Mouse (Mus musculus): ENCODE data around the gene Slc47a2.

Gene Slc47a2

GRCm38 (mm10) chr11:61307795-61308194 is 34.9 kb downstream of the Slc47a2 start:
- CTCF ChIA-PET, result interaction anchor here in 3 of 4 experiments (0.6 to 1.0 kb wide), 6 partner anchors 28 to 367 kb away, joined by 3 to 6 read pairs (median 3); partner anchors contain the start of gene Slc47a2 (in 2 of the 3)
- POLR2A ChIA-PET, result interaction anchor here in 2 of 4 experiments (0.6 to 2.0 kb wide), 18 partner anchors 10 to 186 kb away, joined by 3 to 20 read pairs (median 3); partner anchors contain the start of genes Slc47a2 (in 2 of the 2), Aldh3a2 (in 1 of the 2), Mapk7 (in 1 of the 2) and Usp22 (in 1 of the 2)

- ChIA-PET POLR2A (interaction anchor here in 2 of 4 experiments (0.8 to 1.7 kb wide), 4 partner anchors 9 to 24 kb away, joined by 3 to 9 read pairs (median 4); no protein-coding TSS in a partner anchor), CTCF (interaction anchor here in 3 of 4 experiments (0.5 to 1.2 kb wide), 13 partner anchors 14 to 1287 kb away, joined by 3 to 6 read pairs (median 3); partner anchors contain the start of genes Aldh3a2 (in 1 of the 3) and Slc47a2 (in 1 of the 3))
Measured at GRCm38 (mm10) chr11:61305377-61305776, 37.3 kb downstream of the Slc47a2 start.

GRCm38 (mm10) chr11:61304535-61304934 is 38.1 kb downstream of the Slc47a2 start:
- ChIA-PET POLR2A (interaction anchor here in 1 of 4 experiments (1.3 to 1.7 kb wide), 2 partner anchors 15 to 34 kb away, joined by 3 to 9 read pairs; no protein-coding TSS in a partner anchor), CTCF (interaction anchor here in 1 of 4 experiments (0.6 kb wide), 1 partner anchor 83 kb away, joined by 3 read pairs; no protein-coding TSS in a partner anchor)

- ChIA-PET CTCF (interaction anchor here in 3 of 4 experiments (0.5 to 0.8 kb wide), 6 partner anchors 13 to 484 kb away, joined by 3 to 9 read pairs (median 3); partner anchors contain the start of gene Slc47a2 (in 1 of the 3)), POLR2A (interaction anchor here (0.5 to 3.2 kb wide), 30 partner anchors 10 to 490 kb away, joined by 3 to 12 read pairs (median 3); partner anchors contain the start of genes Aldh3a2 (in 3 of the 4), Usp22 (in 3 of the 4), Mapk7 (in 1 of the 4) and Shmt1 (in 1 of the 4))
Measured at GRCm38 (mm10) chr11:61300716-61301392, 41.8 kb downstream of the Slc47a2 start.

GRCm38 (mm10) chr11:61300205-61300604 is 42.5 kb downstream of the Slc47a2 start:
- POLR2A ChIA-PET, result interaction anchor here (0.5 to 3.2 kb wide), 19 partner anchors 10 to 489 kb away, joined by 3 to 12 read pairs (median 3); partner anchors contain the start of genes Aldh3a2 (in 3 of the 4), Mapk7 (in 1 of the 4), Shmt1 (in 1 of the 4) and Slc47a2 (in 1 of the 4)
- CTCF ChIA-PET, result interaction anchor here in 2 of 4 experiments (0.6 to 0.8 kb wide), 3 partner anchors 17 to 373 kb away, joined by 3 to 9 read pairs (median 4); partner anchors contain the start of gene Slc47a2 (in 1 of the 2)

GRCm38 (mm10) chr11:61297901-61298300 is 44.8 kb downstream of the Slc47a2 start:
- ChIA-PET CTCF (no interaction called here), POLR2A (interaction anchor here in 2 of 4 experiments (0.5 to 3.0 kb wide), 11 partner anchors 10 to 1341 kb away, joined by 3 to 10 read pairs (median 3); partner anchors contain the start of gene Aldh3a2 (in 1 of the 2))

GRCm38 (mm10) chr11:61297326-61297725 is 45.3 kb downstream of the Slc47a2 start:
- ChIA-PET POLR2A (interaction anchor here in 2 of 4 experiments (0.6 to 3.0 kb wide), 14 partner anchors 8 to 411 kb away, joined by 3 to 10 read pairs (median 3); partner anchors contain the start of genes Aldh3a2 (in 1 of the 2) and Rnf112 (in 1 of the 2)), CTCF (interaction anchor here in 1 of 4 experiments (0.6 kb wide), 1 partner anchor 67 kb away, joined by 5 read pairs; no protein-coding TSS in a partner anchor)

- CTCF ChIA-PET, result no interaction called here
Measured at GRCm38 (mm10) chr11:61296556-61296955, 46.1 kb downstream of the Slc47a2 start.

GRCm38 (mm10) chr11:61295556-61295955 is 47.1 kb downstream of the Slc47a2 start:
- POLR2A ChIA-PET, result interaction anchor here in 2 of 4 experiments (0.6 to 3.0 kb wide), 13 partner anchors 9 to 48 kb away, joined by 3 to 10 read pairs (median 3); partner anchors contain the start of genes Aldh3a2 (in 1 of the 2) and Slc47a2 (in 1 of the 2)
- CTCF ChIA-PET, result interaction anchor here in 2 of 4 experiments (0.6 to 1.0 kb wide), 2 partner anchors 378 to 1520 kb away, joined by 3 to 6 read pairs; no protein-coding TSS in a partner anchor

More at GRCm38 (mm10) chr11:61296556-61296955, 46.1 kb downstream of the Slc47a2 start:
- POLR2A ChIA-PET, result interaction anchor here in 2 of 4 experiments (0.8 to 3.0 kb wide), 16 partner anchors 9 to 287 kb away, joined by 3 to 10 read pairs (median 3); partner anchors contain the start of genes Aldh3a2 (in 1 of the 2), Rnf112 (in 1 of the 2) and Slc47a2 (in 1 of the 2)

GRCm38 (mm10) chr11:61294431-61294830 is 48.2 kb downstream of the Slc47a2 start:
- ChIA-PET POLR2A (interaction anchor here in 2 of 4 experiments (0.6 to 1.3 kb wide), 3 partner anchors 25 to 393 kb away, joined by 3 to 10 read pairs (median 5); no protein-coding TSS in a partner anchor), CTCF (no interaction called here)

- CTCF ChIA-PET, result no interaction called here
- POLR2A ChIA-PET, result interaction anchor here in 1 of 4 experiments (0.7 kb wide), 1 partner anchor 112 kb away, joined by 5 read pairs; no protein-coding TSS in a partner anchor
Measured at GRCm38 (mm10) chr11:61293251-61293650, 49.4 kb downstream of the Slc47a2 start.

GRCm38 (mm10) chr11:61284323-61284722 is 58.3 kb downstream of the Slc47a2 start:
- ChIA-PET CTCF (interaction anchor here in 1 of 4 experiments (0.6 kb wide), 1 partner anchor 10 kb away, joined by 5 read pairs; no protein-coding TSS in a partner anchor), POLR2A (no interaction called here)

GRCm38 (mm10) chr11:61283414-61284049 is 59.1 kb downstream of the Slc47a2 start:
- ChIA-PET POLR2A (interaction anchor here in 1 of 4 experiments (1.1 to 1.3 kb wide), 2 partner anchors 12 to 17 kb away, joined by 3 read pairs; no protein-coding TSS in a partner anchor), CTCF (interaction anchor here in 1 of 4 experiments (0.6 kb wide), 1 partner anchor 9 kb away, joined by 5 read pairs; no protein-coding TSS in a partner anchor)

GRCm38 (mm10) chr11:61278445-61279077 is 64.1 kb downstream of the Slc47a2 start:
- POLR2A ChIA-PET, result interaction anchor here in 3 of 4 experiments (0.6 to 1.3 kb wide), 3 partner anchors 12 to 198 kb away, joined by 3 to 5 read pairs (median 3); partner anchors contain the start of gene Aldh3a2 (in 1 of the 3)

GRCm38 (mm10) chr11:61277937-61278336 is 64.7 kb downstream of the Slc47a2 start:
- CTCF ChIA-PET, result interaction anchor here in 2 of 4 experiments (0.7 to 0.9 kb wide), 3 partner anchors 71 to 174 kb away, joined by 3 to 7 read pairs (median 3); no protein-coding TSS in a partner anchor
- POLR2A ChIA-PET, result interaction anchor here in 2 of 4 experiments (0.6 to 1.3 kb wide), 2 partner anchors 11 to 197 kb away, joined by 3 to 5 read pairs; partner anchors contain the start of gene Aldh3a2 (in 1 of the 2)

More at GRCm38 (mm10) chr11:61278445-61279077, 64.1 kb downstream of the Slc47a2 start:
- CTCF ChIA-PET, result interaction anchor here in 2 of 4 experiments (0.7 to 0.9 kb wide), 3 partner anchors 71 to 174 kb away, joined by 3 to 7 read pairs (median 3); no protein-coding TSS in a partner anchor

GRCm38 (mm10) chr11:61276482-61276881 is 66.2 kb downstream of the Slc47a2 start:
- POLR2A ChIA-PET, result no interaction called here

GRCm38 (mm10) chr11:61275106-61275505 is 67.6 kb downstream of the Slc47a2 start:
- POLR2A ChIA-PET, result no interaction called here
- CTCF ChIA-PET, result no interaction called here

More at GRCm38 (mm10) chr11:61276482-61276881, 66.2 kb downstream of the Slc47a2 start:
- CTCF ChIA-PET, result no interaction called here
